Mouse (Mus musculus) bone marrow macrophage, adult 2 months (primary cell): Measurements from ENCODE around the gene Kmt2e. TPM values are rescaled to one million over a fixed set of nuclear protein-coding genes. Genes with fewer than 3 reads are reported as not detected.

ENCODE experiments used
- H3K27ac ChIP-seq: 2 replicates; pipeline ENCODE4 v1.5.1; 2012; ENCODE audit warnings: low read depth, low read length; ENCODE audit not compliant: insufficient read depth
- H3K4me1 ChIP-seq: 2 replicates; pipeline ENCODE4 v1.6.1; 2012; ENCODE audit warnings: low read length; ENCODE audit not compliant: control insufficient read depth, insufficient read depth
- H3K4me3 ChIP-seq: 2 replicates; pipeline ENCODE4 v1.5.1; 2012; ENCODE audit warnings: mild to moderate bottlenecking, low read length, moderate library complexity; ENCODE audit not compliant: insufficient read depth
- CTCF ChIP-seq: IDR thresholded peaks from 2 replicates; pipeline ENCODE4 v1.5.1; 2012; ENCODE audit warnings: low read depth, mild to moderate bottlenecking, low read length, moderate library complexity
- POLR2A ChIP-seq: IDR thresholded peaks from 2 replicates; pipeline ENCODE4 v1.6.1; 2012; ENCODE audit warnings: mild to moderate bottlenecking, low read depth, low read length, borderline replicate concordance
- polyA plus RNA-seq: library from polyadenylated mRNA; stranded (reverse); fragments of >200 nt; gene quantifications from 2 replicates; pipeline ENCODE4 v1.2.4, GENCODE M21; 2012; ENCODE audit not compliant: missing spikeins, insufficient read depth, insufficient read length

Kmt2e gene
- polyA plus RNA-seq: 60.7 and 70.5 TPM in 2 replicates

GRCm38 (mm10) chr5:23433720-23434597 is at the start of gene Kmt2e:
Gene Kmt2e (plus strand): TSS chr5:23434441.
- H3K27ac ChIP-seq: peak within 1 kb of the TSS; percentile 100
- peak within 1 kb of the TSS; percentile 84 for H3K4me3 ChIP-seq
- H3K4me1 ChIP-seq: no peaks in the 10 kb centered on the region; the same call in 1 of the 2 replicates
- no peak for TF ChIP-seq POLR2A
- TF ChIP-seq CTCF: no peak

GRCm38 (mm10) chr5:23385136-23385535 is 49.1 kb upstream of the Kmt2e start:
- Histone ChIP-seq H3K27ac (no peak overlapping the region), H3K4me3 (no peak overlapping the region), H3K4me1 (peaks cover 13% of the 10 kb centered on the region)
- TF ChIP-seq CTCF (0 out of 2 replicates have a peak, but pooled peaks have one; percentile 22), POLR2A (no peak)

- Histone ChIP-seq H3K4me3 (no peak overlapping the region), H3K27ac (no peak overlapping the region), H3K4me1 (peaks cover 13% of the 10 kb centered on the region)
- TF ChIP-seq POLR2A: no peak
- TF ChIP-seq CTCF: no peak
These were observed 48.5 kb upstream of the Kmt2e start for GRCm38 (mm10) chr5:23385763-23386217.

- Histone ChIP-seq H3K4me1 (peaks cover 13% of the 10 kb centered on the region), H3K27ac (peak overlapping the region; percentile 91), H3K4me3 (peak overlapping the region; percentile 56)
- TF ChIP-seq POLR2A: no peak
- no peak for TF ChIP-seq CTCF
These were observed 47.5 kb upstream of the Kmt2e start for GRCm38 (mm10) chr5:23386562-23387312.

GRCm38 (mm10) chr5:23387313-23387666 is 47.0 kb upstream of the Kmt2e start:
- peaks cover 13% of the 10 kb centered on the region for H3K4me1 ChIP-seq
- TF ChIP-seq POLR2A: no peak
- H3K4me3 ChIP-seq: no peak overlapping the region; the same call in 1 of the 2 replicates
- no peak overlapping the region for H3K27ac ChIP-seq

- TF ChIP-seq CTCF (no peak), POLR2A (no peak)
- H3K4me3 ChIP-seq: no peak overlapping the region
- H3K4me1 ChIP-seq: peaks cover 13% of the 10 kb centered on the region
- H3K27ac ChIP-seq: no peak overlapping the region
These were observed 46.1 kb upstream of the Kmt2e start for GRCm38 (mm10) chr5:23388091-23388490.

- no peak overlapping the region for H3K4me3 ChIP-seq
- no peak overlapping the region for H3K27ac ChIP-seq
- no peak for TF ChIP-seq CTCF
- peaks cover 28% of the 10 kb centered on the region for H3K4me1 ChIP-seq
These were observed 44.5 kb upstream of the Kmt2e start for GRCm38 (mm10) chr5:23389601-23390305.

- no peak for TF ChIP-seq POLR2A
- TF ChIP-seq CTCF: no peak
- Histone ChIP-seq H3K27ac (no peak overlapping the region), H3K4me1 (peaks cover 30% of the 10 kb centered on the region), H3K4me3 (no peak overlapping the region)
These were observed 42.5 kb upstream of the Kmt2e start for GRCm38 (mm10) chr5:23391714-23392113.

GRCm38 (mm10) chr5:23393870-23394269 is 40.4 kb upstream of the Kmt2e start:
- no peak overlapping the region for H3K4me3 ChIP-seq
- peaks cover 21% of the 10 kb centered on the region for H3K4me1 ChIP-seq
- TF ChIP-seq CTCF (no peak), POLR2A (no peak)
- peak overlapping the region; percentile 4; the same call in 1 of the 2 replicates for H3K27ac ChIP-seq
